Mouse (Mus musculus): ENCODE results near the gene Lgi1. TPM values are rescaled to one million over a fixed set of nuclear protein-coding genes. Genes with fewer than 3 reads are reported as not detected.
A peak's percentile ranks its signal among the peaks of the same experiment; 100 is the strongest.

The Lgi1 gene
- polyA plus RNA-seq, 1 experiment from 2014 or later, result 1.9 TPM

- Histone ChIP-seq H3K4me2 (replicated peaks) (no peak overlapping the region), H3K36me3 (no peaks in the 10 kb centered on the region), H3K9me3 (no peaks in the 10 kb centered on the region), H3K4me1 (peaks cover 25% of the 10 kb centered on the region), H3K27ac (peak overlapping the region; percentile 63; the same call in 1 of the 2 replicates), H3K27me3 (no peaks in the 10 kb centered on the region), H3K9ac (no peak overlapping the region), H3K4me3 (no peak overlapping the region)
- 29% methylated on average over 8 of the region's 8 CpGs for WGBS
- ATAC-seq (ENCODE audit: low FRiP score, low read depth), result peak; percentile 45; the same call in 1 of the 2 replicates
Observed at GRCm38 (mm10) chr19:38356211-38356828, 92.0 kb downstream of the Lgi1 start.

- Histone ChIP-seq H3K4me2 (replicated peaks) (peak overlapping the region; percentile 21), H3K27me3 (no peaks in the 10 kb centered on the region), H3K4me1 (peaks cover 25% of the 10 kb centered on the region), H3K27ac (peak overlapping the region; percentile 59; the same call in 1 of the 2 replicates), H3K36me3 (no peaks in the 10 kb centered on the region), H3K9ac (no peak overlapping the region), H3K4me3 (no peak overlapping the region), H3K9me3 (no peaks in the 10 kb centered on the region)
- 30% methylated on average over 9 of the region's 9 CpGs for WGBS
- peak; percentile 79 for ATAC-seq (ENCODE audit: low FRiP score, low read depth)
Observed at GRCm38 (mm10) chr19:38357956-38358623, 93.8 kb downstream of the Lgi1 start.

DNA sequence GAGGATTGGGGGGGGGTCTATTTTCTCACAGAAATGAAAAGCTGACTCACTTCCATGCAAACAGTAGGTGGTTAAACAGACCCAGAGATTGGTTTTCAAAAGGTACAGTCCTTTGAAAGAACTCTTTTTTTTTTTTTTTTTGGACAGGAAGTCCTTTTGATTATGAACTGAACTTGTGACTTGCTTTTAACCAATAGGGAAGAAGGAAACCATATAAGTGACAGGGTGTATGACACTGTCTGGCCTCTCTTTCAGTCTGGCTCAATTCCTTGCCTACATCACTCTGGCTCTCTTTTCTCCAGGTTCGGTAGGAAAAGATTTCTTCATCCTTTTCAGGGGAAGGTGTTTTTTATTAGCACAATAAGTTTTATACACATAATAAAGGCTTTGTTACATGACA is 95.0 kb downstream of the Lgi1 start:
- Histone ChIP-seq H3K4me3 (no peak overlapping the region), H3K27ac (no peak overlapping the region), H3K4me2 (replicated peaks) (no peak overlapping the region), H3K9me3 (no peaks in the 10 kb centered on the region), H3K36me3 (no peaks in the 10 kb centered on the region), H3K9ac (no peak overlapping the region), H3K4me1 (peaks cover 25% of the 10 kb centered on the region), H3K27me3 (no peaks in the 10 kb centered on the region)
- ATAC-seq (ENCODE audit: low FRiP score, low read depth), result no peak
- 58% methylated on average over 1 of the region's 1 CpGs for WGBS

Other genes with a start within 250 kb of the Lgi1 start
- 12.6 and 14.2 TPM in 2 replicates for gene Myof, start 221.0 kb upstream of the Lgi1 start, polyA plus RNA-seq (2015; fragmentation: Nextera tagmentation; extraction: Ambion mirVana)
- gene Cep55, start 209.5 kb upstream of the Lgi1 start, polyA plus RNA-seq (2015; fragmentation: Nextera tagmentation; extraction: Ambion mirVana), result 19.2 and 21.5 TPM in 2 replicates
- gene Ffar4, start 167.5 kb upstream of the Lgi1 start, polyA plus RNA-seq (2015; fragmentation: Nextera tagmentation; extraction: Ambion mirVana), result not detected in 2 replicates
- 11.7 and 19.1 TPM in 2 replicates for gene Rbp4, start 139.3 kb upstream of the Lgi1 start, polyA plus RNA-seq (2015; fragmentation: Nextera tagmentation; extraction: Ambion mirVana)
- not detected in 2 replicates for gene Pde6c, start 131.8 kb upstream of the Lgi1 start, polyA plus RNA-seq (2015; fragmentation: Nextera tagmentation; extraction: Ambion mirVana)
- 43.9 and 44.2 TPM in 2 replicates for gene Fra10ac1, start 40.4 kb upstream of the Lgi1 start, polyA plus RNA-seq (2015; fragmentation: Nextera tagmentation; extraction: Ambion mirVana)
- 2.7 and 3.7 TPM in 2 replicates for gene Slc35g1, start 131.4 kb downstream of the Lgi1 start, polyA plus RNA-seq (2015; fragmentation: Nextera tagmentation; extraction: Ambion mirVana)
- gene Plce1, start 216.6 kb downstream of the Lgi1 start, polyA plus RNA-seq (2015; fragmentation: Nextera tagmentation; extraction: Ambion mirVana), result 9.4 and 10.1 TPM in 2 replicates

Data from limb, embryonic 13.5 days (tissue).